Mouse (Mus musculus) CD4-positive, CD25-positive, alpha-beta regulatory T cell, adult 2 months (primary cell): ENCODE data around the gene Mthfsd.

Source experiments
- DNase-seq: peaks from one replicate; pipeline ENCODE4 v3.0.0-alpha.2; 2012; ENCODE audit warnings: low read depth, low spot score

The Mthfsd gene

GRCm38 (mm10) chr8:121088871-121089630 is 19.1 kb downstream of the Mthfsd start:
- DNase-seq, result no peak

DNA sequence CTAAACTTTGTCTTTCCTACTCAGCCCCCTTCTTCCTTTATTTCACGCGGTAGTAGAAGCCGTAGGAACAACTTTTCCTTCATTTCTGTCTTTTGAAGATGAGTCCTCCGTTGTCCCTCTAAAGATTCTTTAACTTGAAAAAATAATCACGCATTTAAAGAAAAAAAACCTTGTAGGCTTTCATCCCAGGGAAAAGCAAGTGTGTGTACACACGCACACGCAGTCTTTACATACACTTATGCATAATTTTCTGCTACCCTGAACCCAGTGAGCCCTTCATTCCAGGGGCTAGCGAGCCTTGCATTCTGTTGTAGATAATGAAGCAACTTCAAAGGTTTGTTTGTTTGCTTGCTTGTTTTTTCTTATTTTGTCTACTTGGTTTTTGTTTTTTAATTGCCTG is 19.9 kb downstream of the Mthfsd start:
- DNase-seq, result no peak

GRCm38 (mm10) chr8:121086004-121086900 is 21.9 kb downstream of the Mthfsd start:
- no peak for DNase-seq

GRCm38 (mm10) chr8:121085561-121085960 is 22.6 kb downstream of the Mthfsd start:
- no peak for DNase-seq

DNA sequence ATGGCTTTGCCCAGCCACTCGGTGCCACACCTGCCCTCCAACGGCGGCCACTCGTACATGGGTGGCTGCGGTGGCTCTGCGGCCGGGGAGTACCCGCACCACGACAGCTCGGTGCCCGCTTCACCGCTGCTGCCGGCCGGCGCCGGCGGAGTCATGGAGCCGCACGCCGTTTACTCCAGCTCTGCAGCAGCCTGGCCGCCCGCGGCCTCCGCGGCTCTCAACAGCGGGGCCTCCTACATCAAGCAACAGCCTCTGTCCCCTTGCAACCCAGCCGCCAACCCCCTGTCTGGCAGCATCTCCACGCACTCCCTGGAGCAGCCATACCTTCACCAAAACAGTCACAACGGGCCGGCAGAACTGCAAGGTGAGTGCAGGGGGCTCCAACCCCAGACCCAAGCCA is 23.2 kb downstream of the Mthfsd start:
- DNase-seq, result no peak

DNA sequence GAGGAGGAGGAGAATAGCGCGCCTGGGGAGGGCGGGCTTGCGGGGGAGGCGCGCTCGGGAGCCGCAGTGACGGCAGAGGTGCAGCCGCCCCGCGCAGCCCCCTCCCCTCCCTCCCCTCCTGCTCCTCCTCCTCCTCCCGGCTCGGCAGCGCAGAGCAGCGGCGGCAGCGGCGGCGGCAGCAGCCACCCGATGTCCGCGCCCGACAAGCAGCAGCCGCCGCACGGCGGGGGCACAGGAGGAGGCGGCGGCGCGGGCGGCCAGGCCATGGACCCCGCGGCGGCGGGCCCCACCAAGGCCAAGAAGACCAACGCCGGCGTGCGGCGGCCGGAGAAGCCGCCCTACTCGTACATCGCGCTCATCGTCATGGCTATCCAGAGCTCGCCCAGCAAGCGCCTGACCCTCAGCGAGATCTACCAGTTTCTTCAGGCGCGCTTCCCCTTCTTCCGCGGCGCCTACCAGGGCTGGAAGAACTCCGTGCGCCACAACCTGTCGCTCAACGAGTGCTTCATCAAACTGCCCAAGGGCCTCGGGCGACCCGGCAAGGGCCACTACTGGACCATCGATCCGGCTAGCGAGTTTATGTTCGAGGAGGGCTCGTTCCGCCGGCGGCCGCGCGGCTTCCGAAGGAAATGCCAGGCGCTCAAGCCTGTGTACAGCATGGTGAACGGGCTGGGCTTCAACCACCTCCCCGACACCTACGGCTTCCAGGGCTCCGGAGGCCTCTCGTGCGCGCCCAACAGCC is 23.8 kb downstream of the Mthfsd start, which contains the start of gene Foxf1:
Foxf1 (plus strand) TSS at position 177 of the 742 bp plus-strand sequence.
- no peak for DNase-seq

- no peak for DNase-seq
These were observed 24.3 kb downstream of the Mthfsd start for GRCm38 (mm10) chr8:121083936-121084209.

GRCm38 (mm10) chr8:121083093-121083935 is 24.9 kb downstream of the Mthfsd start:
- DNase-seq, result no peak

DNA sequence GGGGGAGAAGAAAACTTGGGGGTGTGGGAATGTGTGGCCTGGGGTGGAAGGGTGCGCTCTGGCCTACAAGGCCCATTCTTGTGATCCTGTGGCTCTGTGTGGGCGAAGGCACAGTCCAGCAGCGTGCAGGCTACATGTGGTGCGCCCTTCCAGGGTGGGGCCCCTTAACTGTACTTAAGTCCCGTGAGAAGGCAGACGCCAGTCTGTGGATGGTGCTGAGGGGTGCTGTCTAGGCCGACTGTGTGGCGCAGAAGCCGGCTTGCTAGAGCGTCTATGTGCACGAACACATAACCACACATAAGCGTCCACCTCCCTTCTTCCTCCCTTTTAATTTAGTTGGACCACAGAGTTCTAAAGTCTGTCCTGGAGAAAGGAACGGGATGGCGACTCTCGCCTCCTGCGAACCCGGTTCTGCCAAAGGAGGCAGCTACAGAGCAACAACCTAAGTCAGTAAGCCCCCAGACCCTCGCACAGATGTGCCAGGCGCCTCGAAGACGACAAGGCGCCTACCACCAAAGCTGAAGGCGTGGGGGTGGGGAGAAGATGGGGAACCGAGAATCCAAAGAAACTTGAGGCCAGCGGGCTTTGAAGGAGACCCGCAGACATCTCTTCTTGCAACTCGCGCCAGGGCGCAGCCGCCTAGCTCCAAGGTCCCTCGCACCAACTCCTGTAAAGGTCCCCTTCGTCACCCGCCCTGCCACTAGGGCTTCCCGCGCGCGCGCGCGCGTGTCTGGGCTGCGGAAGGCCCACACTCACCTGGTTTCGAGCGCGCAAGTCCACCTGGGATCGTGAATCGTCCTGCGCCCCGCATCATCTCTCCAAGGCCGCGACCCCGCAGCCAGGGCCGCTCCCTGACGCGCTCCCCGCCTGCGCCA is 25.7 kb downstream of the Mthfsd start:
- DNase-seq, result no peak

- no peak for DNase-seq
These were observed 26.8 kb downstream of the Mthfsd start for GRCm38 (mm10) chr8:121081398-121081797.

- no peak for DNase-seq
These were observed 27.7 kb downstream of the Mthfsd start for GRCm38 (mm10) chr8:121080361-121081090.

DNA sequence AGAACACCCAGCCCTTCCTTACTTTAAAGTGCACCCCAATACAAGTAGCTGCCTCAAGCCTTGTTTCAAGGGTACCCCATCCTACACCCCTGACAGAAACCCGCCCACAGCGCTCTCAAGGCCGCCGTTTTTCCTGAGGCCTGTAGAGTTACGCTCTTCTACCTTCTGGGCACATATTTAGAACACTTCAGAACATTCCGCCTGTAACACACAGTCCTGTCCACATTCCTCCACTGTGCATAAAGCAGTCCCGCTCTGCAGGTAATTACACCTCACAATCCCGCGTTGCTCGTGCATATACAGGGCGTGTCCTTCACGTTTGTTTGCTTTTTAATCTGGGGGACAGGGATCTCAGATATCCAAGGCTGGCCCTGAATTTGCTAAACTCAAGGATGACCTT is 28.2 kb downstream of the Mthfsd start:
- DNase-seq, result no peak

DNA sequence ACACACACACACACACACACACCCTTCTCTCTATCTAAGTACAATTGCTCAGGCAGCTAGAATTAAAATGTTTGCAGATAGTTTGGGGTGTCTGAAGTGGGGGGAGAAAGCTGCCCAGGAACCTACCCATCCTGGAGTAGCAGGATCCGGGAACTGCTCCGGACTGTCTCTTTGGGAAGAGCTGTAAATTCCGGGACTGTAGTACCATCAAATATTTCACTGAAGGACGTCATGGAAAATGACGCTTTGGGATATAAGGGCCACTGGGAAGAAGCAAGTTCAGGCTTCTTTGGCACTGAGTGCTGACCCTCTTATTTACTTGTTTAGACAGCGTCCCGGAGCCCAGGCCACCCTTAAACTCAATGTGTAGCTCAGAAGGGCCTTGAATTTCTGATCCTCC is 29.0 kb downstream of the Mthfsd start:
- DNase-seq, result no peak

GRCm38 (mm10) chr8:121078721-121079120 is 29.5 kb downstream of the Mthfsd start:
- no peak for DNase-seq

DNA sequence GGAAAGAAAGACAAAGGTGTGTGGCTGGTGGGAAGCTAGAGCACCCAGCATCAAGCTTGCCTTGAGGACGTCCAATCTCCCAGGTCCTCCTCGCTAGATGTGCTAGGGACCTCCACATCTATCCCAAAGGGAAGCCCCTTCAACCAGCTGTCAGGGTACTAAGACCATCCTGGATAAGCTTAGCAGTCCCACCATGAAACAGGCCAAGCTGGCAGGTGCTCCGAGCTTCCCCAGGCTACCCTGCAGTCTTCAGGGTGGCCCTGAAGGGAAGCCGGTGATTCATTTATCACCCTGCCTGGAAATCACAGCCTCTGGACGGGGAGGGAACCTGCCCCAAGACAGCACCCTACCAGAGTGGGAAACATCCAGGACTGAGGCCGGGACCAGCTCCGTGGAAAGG is 31.6 kb downstream of the Mthfsd start:
- no peak for DNase-seq

DNA sequence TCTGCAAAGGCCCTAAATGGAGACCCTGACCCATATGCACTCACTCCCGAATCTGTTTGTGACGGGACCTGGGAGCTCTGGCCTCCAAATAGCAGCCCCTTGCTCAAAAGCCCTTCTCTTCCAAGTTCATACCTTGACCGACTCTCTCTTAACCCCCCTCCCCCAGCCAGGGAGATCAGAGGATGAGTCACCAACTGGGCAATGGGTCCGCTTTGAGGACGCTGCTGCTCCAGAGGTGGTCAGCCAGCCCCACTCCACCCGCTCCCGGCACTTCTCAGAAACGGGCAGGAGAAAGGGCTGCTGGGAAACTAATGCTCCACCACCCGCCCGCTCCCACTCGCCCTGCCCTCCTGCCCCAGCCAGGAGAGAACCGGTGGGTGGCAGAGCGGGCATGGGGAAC is 32.3 kb downstream of the Mthfsd start:
- DNase-seq, result no peak

DNA sequence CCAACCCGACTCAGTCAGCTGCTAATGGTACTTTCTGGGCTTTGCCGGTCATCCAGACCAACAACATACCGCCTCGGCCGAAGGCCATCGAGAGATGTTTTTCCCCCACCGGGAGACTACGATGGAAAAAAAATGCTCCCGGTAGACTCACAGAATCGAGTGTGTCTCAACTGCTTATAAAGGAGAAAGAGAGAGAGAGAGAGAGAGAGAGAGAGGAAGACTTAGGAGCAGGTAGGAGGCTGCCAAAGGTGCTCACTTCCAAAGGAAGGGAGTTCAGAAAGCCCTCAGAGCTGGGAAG is 33.4 kb downstream of the Mthfsd start:
- no peak for DNase-seq

GRCm38 (mm10) chr8:121074108-121074847 is 33.9 kb downstream of the Mthfsd start:
- no peak for DNase-seq
